Comparison of ENCODE assay signal across 9 mouse cellular contexts in the genomic region with DNA sequence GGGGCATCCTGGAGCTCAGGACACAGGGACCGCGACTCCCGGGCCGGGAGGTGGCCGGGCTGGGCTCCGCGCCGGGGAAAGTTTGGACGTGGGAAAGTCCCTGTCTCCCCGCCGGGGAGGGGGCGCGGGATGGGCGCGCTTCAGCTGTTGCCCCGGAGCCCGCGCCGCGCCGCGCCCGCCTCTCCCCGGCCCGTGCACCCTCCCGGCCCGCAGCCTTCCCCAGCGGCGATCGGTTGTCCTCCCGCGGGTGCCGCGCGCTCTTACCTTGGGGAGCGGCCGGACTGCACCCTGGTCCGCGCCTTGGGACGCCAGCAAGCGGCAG. TPM values are rescaled to one million over a fixed set of nuclear protein-coding genes. Genes with fewer than 3 reads are reported as not detected.
A peak's percentile ranks its signal among the peaks of the same experiment; 100 is the strongest.
DNase-seq lines count a peak whose midpoint lies in the region; ATAC-seq and TF ChIP-seq lines count a peak whose summit lies in the region.
"Had no signal": no experiment of that assay in that cellular context is flagged by ENCODE, and none has a peak within 500 bp of the region (broad histone marks: within the 10 kb centered on the region; RNA-seq: fewer than 3 reads in every experiment).

No protein-coding gene starts in this region.

- no peaks in the 10 kb centered on the region for H3K36me3 ChIP-seq in kidney, adult 2 months (ENCODE audit: control insufficient read depth, insufficient read depth, low read length)
- H3K36me3 ChIP-seq in hindbrain, embryonic 10.5 days: no peaks in the 10 kb centered on the region
- H3K36me3 ChIP-seq in midbrain, embryonic 11.5 days (ENCODE audit: control insufficient read depth, insufficient read depth, low read length): no peaks in the 10 kb centered on the region

- peak; percentile 36 for ATAC-seq in midbrain, embryonic 11.5 days (ENCODE audit: low FRiP score)

- intact Hi-C loops in left cerebral cortex, postnatal 4 days (cut with DNase I): loop anchor here (5.0 kb wide), 1 partner anchor 157 kb away; no protein-coding TSS in a partner anchor

- no peak overlapping the region for H3K27ac ChIP-seq in kidney, adult 2 months (ENCODE audit: insufficient read depth, low read depth, low read length)
- H3K27ac ChIP-seq in brown adipose tissue, adult 24 weeks (replicated peaks; ENCODE audit: low read depth, low read length): no peak overlapping the region
- H3K27ac ChIP-seq in hindbrain, embryonic 10.5 days: peak overlapping the region; percentile 90
- H3K27ac ChIP-seq in midbrain, embryonic 11.5 days (ENCODE audit: low read depth, low read length): peak overlapping the region; percentile 33; the same call in 1 of the 2 replicates

- no peak for TF ChIP-seq POLR2A in kidney, adult 2 months (IDR thresholded peaks at IDR 0.05; ENCODE audit: low read depth, low read length)

- peak overlapping the region; percentile 82 for H3K4me2 ChIP-seq in midbrain, embryonic 11.5 days

- no peaks in the 10 kb centered on the region; the same call in none of the 2 replicates for H3K27me3 ChIP-seq in kidney, adult 2 months (replicated peaks; ENCODE audit: control insufficient read depth, insufficient read depth, low read length)
- H3K27me3 ChIP-seq in hindbrain, embryonic 10.5 days (ENCODE audit: insufficient read depth, poor library complexity, severe bottlenecking): peaks cover 100% of the 10 kb centered on the region
- H3K27me3 ChIP-seq in midbrain, embryonic 11.5 days (ENCODE audit: control insufficient read depth, insufficient read depth, low read length): peaks cover 53% of the 10 kb centered on the region

- no peak for DNase-seq in kidney, adult 2 months
- no peak for DNase-seq in kidney, postnatal 36 days
- no peak for DNase-seq in hindbrain, embryonic 10.5 days (ENCODE audit: low spot score)
- DNase-seq in midbrain, embryonic 11.5 days (ENCODE audit: low spot score, missing footprints): no peak
- no peak for DNase-seq in left cerebral cortex, postnatal 4 days
- DNase-seq in urinary bladder, postnatal 10 days (ENCODE audit: low spot score): no peak
- DNase-seq in right cerebral cortex, postnatal 25 days: no peak

- TF ChIP-seq CTCF in kidney, adult 2 months (conservative IDR thresholded peaks at IDR 0.05; ENCODE audit: insufficient read depth, insufficient read length, low read depth, low read length): no peak

- no peaks in the 10 kb centered on the region for H3K9me3 ChIP-seq in hindbrain, embryonic 10.5 days
- no peaks in the 10 kb centered on the region for H3K9me3 ChIP-seq in midbrain, embryonic 11.5 days (ENCODE audit: control insufficient read depth, low read length)

- peak overlapping the region; percentile 83 for H3K9ac ChIP-seq in midbrain, embryonic 11.5 days (ENCODE audit: low read length)

- no peaks in the 10 kb centered on the region for H3K4me1 ChIP-seq in kidney, adult 2 months (ENCODE audit: control insufficient read depth, insufficient read depth, low read length)
- peaks cover 4% of the 10 kb centered on the region; the same call in 1 of the 2 replicates for H3K4me1 ChIP-seq in brown adipose tissue, adult 24 weeks (ENCODE audit: control insufficient read depth, insufficient read depth, insufficient read length, low read length)
- peaks cover 47% of the 10 kb centered on the region for H3K4me1 ChIP-seq in hindbrain, embryonic 10.5 days (replicated peaks)
- peaks cover 23% of the 10 kb centered on the region for H3K4me1 ChIP-seq in midbrain, embryonic 11.5 days (ENCODE audit: control insufficient read depth, insufficient read depth, low read length)

- H3K4me3 ChIP-seq in kidney, adult 2 months (ENCODE audit: insufficient read depth, low read depth, low read length): peak overlapping the region; percentile 41; the same call in 1 of the 2 replicates
- H3K4me3 ChIP-seq in brown adipose tissue, adult 24 weeks (ENCODE audit: insufficient read depth, low read depth, low read length): peak overlapping the region; percentile 48
- H3K4me3 ChIP-seq in hindbrain, embryonic 10.5 days: peak overlapping the region; percentile 77
- H3K4me3 ChIP-seq in midbrain, embryonic 11.5 days (ENCODE audit: low read depth, low read length): peak overlapping the region; percentile 60

- WGBS in kidney, adult 2 months: under 1% methylated on average over 41 of the region's 41 CpGs
- WGBS in hindbrain, embryonic 10.5 days: under 1% methylated on average over 41 of the region's 41 CpGs
- 2% methylated on average over 30 of the region's 41 CpGs for WGBS in midbrain, embryonic 11.5 days

RNA-seq across cellular contexts. Expression of a gene that starts 0.4 kb away (rescaled TPM):
- polyA plus RNA-seq in kidney, adult 2 months (2012; rRNA removed): 0.05 and 0.19 TPM in 2 replicates
- not detected in 2 replicates for polyA plus RNA-seq in brown adipose tissue, adult 24 weeks (2012; ENCODE audit: insufficient read depth, insufficient read length, missing spikeins)
- 4.4 and 8.7 TPM in 2 replicates for polyA plus RNA-seq in hindbrain, embryonic 10.5 days (2016; fragmentation: Nextera tagmentation; extraction: Ambion mirVana)
- polyA plus RNA-seq in midbrain, embryonic 11.5 days (2014; fragmentation: Nextera tagmentation; extraction: Ambion mirVana): 4.8 and 6.4 TPM in 2 replicates
- 10 to 100 TPM in 1 of 2 experiments, 1 to 10 TPM in 1; 8.3 to 12.3 TPM for total RNA-seq in left cerebral cortex, postnatal 4 days (2021)
- total RNA-seq: hematopoietic stem cell, adult 5-6 weeks had no signal

RNA-seq across cellular contexts. Expression of a gene that starts 53.4 kb away (rescaled TPM):
- 64.1 and 69.8 TPM in 2 replicates for polyA plus RNA-seq in kidney, adult 2 months (2012; rRNA removed)
- 12.3 and 12.6 TPM in 2 replicates for polyA plus RNA-seq in brown adipose tissue, adult 24 weeks (2012; ENCODE audit: insufficient read depth, insufficient read length, missing spikeins)
- polyA plus RNA-seq in hindbrain, embryonic 10.5 days (2016; fragmentation: Nextera tagmentation; extraction: Ambion mirVana): 68.3 and 73.0 TPM in 2 replicates
- polyA plus RNA-seq in midbrain, embryonic 11.5 days (2014; fragmentation: Nextera tagmentation; extraction: Ambion mirVana): 49.5 and 49.7 TPM in 2 replicates
- total RNA-seq in left cerebral cortex, postnatal 4 days (2021): 10 to 100 TPM; 36.4 to 37.1 TPM

Comparison
In these comparisons a context has a peak if more than half of its experiments do, and no peak if none do; other contexts are left out.
1. H3K27ac ChIP-seq: peak in hindbrain, embryonic 10.5 days (single experiment) and midbrain, embryonic 11.5 days (single experiment); none in kidney, adult 2 months (single experiment) and brown adipose tissue, adult 24 weeks (single experiment).
2. Peak in every context shown above with its lines, with median percentiles within 50 percentile points of each other: H3K4me3 ChIP-seq.